Mouse (Mus musculus): ENCODE measurements around the gene Ndst2. TPM values are rescaled to one million over a fixed set of nuclear protein-coding genes. Genes with fewer than 3 reads are reported as not detected.

Ndst2 gene
- 32.4 and 35.6 TPM in 2 replicates for polyA plus RNA-seq (2014; fragmentation: Nextera tagmentation; extraction: Ambion mirVana)

DNA sequence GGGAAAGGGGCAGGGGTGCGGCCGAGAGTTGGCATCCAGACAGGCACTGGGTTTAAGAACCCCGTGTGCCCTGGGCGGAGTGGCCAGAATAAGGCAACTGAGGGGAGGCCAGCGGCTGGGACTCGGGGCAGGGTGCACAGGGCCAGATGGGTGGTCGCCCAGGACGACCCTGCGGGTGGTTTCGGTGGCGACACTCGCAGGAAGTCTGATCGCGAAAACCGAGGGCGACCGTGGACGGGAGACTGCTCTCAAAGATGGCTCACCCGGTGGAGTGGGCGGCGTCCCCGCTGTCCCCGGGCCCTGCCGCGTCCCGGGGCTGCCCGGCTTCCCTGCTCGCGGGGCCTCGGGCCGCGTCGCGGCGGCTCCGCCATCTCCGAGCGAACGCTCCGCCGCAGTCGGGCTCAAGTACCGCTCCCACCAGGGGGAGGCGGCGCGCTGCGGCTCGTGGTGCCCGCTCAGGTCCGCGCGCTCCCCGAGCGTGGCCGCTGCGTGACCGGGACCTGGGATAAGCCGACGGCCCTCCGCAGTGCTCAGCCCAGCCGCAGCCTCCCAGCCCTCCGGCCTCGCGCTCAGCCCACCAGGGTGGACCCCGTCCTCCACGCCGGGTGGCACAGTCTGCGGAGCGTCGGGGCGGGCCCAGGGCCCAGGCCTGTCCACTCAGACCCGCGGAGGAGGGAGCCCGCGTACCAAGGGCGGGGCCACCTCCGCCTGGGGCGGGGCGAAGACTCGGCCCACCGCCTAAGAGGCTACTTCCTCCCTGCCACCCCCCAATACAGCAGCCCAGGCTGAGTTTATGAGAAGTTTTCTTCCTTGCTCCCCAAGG, at the start of gene Ndst2:
Gene Ndst2, minus strand, starts transcription at position 611 of the 823 bp plus-strand sequence.
- TF ChIP-seq CTCF (IDR thresholded peaks at IDR 0.05; ENCODE audit: low read depth) = no peak
- under 1% methylated on average over 76 of the region's 81 CpGs for WGBS
- Histone ChIP-seq H3K4me2 (peak within 1 kb of the TSS; percentile 65), H3K27me3 (ENCODE audit: insufficient read depth, low read length) (no peaks in the 10 kb centered on the region), H3K4me3 (ENCODE audit: low read depth, low read length) (peak within 1 kb of the TSS; percentile 85), H3K9me3 (ENCODE audit: low read depth, low read length) (no peaks in the 10 kb centered on the region), H3K9ac (peak within 1 kb of the TSS; percentile 88), H3K27ac (ENCODE audit: low read depth) (peak within 1 kb of the TSS; percentile 89), H3K36me3 (ENCODE audit: insufficient read depth) (peaks cover 69% of the 10 kb centered on the region), H3K4me1 (ENCODE audit: insufficient read depth) (peaks cover 4% of the 10 kb centered on the region; the same call in 1 of the 2 replicates)
- ATAC-seq (ENCODE audit: insufficient read depth) (peak; percentile 99), DNase-seq (peak; percentile 97)

DNA sequence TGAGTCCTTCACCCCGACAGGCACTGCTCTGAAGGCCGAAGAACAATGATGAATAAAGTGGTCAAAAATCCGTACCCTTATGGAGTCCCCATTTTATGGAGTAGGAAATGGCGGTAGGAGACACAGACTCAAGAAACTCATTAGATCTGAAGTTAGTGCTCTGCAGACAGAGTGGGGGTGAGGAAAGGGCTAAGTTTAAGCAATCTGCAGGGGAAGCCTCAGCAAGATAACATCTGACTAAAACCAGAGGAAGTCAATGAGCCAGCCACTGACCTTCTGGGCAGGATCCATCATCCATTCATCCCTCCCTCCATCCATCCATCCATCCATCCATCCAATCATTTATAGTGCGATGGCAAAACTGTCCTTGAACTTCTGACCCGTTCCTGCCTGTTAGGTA, 49.2 kb upstream of the Ndst2 start:
- Histone ChIP-seq H3K4me2 (no peak overlapping the region), H3K4me3 (ENCODE audit: low read depth, low read length) (no peak overlapping the region), H3K27ac (ENCODE audit: low read depth) (no peak overlapping the region), H3K9me3 (ENCODE audit: low read depth, low read length) (no peaks in the 10 kb centered on the region), H3K4me1 (ENCODE audit: insufficient read depth) (no peaks in the 10 kb centered on the region), H3K27me3 (ENCODE audit: insufficient read depth, low read length) (no peaks in the 10 kb centered on the region), H3K36me3 (ENCODE audit: insufficient read depth) (peaks cover 61% of the 10 kb centered on the region), H3K9ac (no peak overlapping the region)
- WGBS = 91% methylated on average over 6 of the region's 6 CpGs
- DNase-seq (no peak), ATAC-seq (ENCODE audit: insufficient read depth) (no peak)
- TF ChIP-seq CTCF (IDR thresholded peaks at IDR 0.05; ENCODE audit: low read depth) = no peak

DNA sequence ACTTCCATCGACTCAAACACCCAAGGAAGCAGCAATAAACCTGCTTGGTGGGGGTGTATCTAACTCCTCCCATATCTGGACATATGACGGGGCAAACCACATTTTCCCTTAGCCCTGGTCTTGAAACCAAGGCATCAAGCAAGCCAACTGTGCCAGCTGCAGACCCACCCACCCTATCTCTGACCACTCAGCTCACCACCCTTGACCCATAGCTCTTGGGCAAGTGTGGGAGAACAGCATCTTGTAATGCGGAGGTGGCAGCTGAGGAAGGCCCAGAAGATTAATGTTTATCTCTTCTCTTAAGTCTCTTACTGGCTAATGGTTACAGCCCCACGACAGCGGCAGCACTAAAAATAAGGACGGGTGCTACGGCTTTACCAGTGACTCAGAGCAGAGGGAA, 48.5 kb upstream of the Ndst2 start:
- 83% methylated on average over 7 of the region's 7 CpGs for WGBS
- no peaks in the 10 kb centered on the region for H3K9me3 ChIP-seq (ENCODE audit: low read depth, low read length)
- ATAC-seq (ENCODE audit: insufficient read depth) (no peak), DNase-seq (no peak)
- H3K4me2 ChIP-seq = no peak overlapping the region
- no peak for TF ChIP-seq CTCF (IDR thresholded peaks at IDR 0.05; ENCODE audit: low read depth)
- H3K9ac ChIP-seq = no peak overlapping the region
- peaks cover 62% of the 10 kb centered on the region for H3K36me3 ChIP-seq (ENCODE audit: insufficient read depth)
- H3K4me1 ChIP-seq (ENCODE audit: insufficient read depth) = no peaks in the 10 kb centered on the region
- H3K4me3 ChIP-seq (ENCODE audit: low read depth, low read length) = no peak overlapping the region
- no peaks in the 10 kb centered on the region for H3K27me3 ChIP-seq (ENCODE audit: insufficient read depth, low read length)
- no peak overlapping the region for H3K27ac ChIP-seq (ENCODE audit: low read depth)

DNA sequence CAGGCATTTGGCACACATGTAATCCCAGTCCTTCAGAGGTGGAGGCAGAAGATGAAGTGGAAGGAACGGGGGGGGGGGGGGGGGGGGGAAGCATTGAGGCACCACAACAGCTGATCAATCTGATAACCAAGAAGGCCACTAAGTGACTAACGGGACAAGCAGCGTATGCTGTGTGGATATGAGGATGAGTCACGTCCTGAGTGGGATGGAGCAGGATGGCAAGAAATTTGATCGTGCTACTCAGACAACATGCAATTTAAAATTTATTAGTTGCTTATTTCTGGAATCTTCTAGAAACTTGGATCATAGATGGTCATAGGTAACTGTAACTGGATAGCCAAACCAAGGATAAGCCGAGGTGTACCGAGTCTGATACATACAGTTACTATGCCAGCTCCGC, 45.9 kb upstream of the Ndst2 start:
- H3K4me1 ChIP-seq (ENCODE audit: insufficient read depth) = no peaks in the 10 kb centered on the region
- DNase-seq = no peak
- H3K9ac ChIP-seq = no peak overlapping the region
- no peak overlapping the region for H3K4me3 ChIP-seq (ENCODE audit: low read depth, low read length)
- H3K4me2 ChIP-seq = no peak overlapping the region
- no peak for ATAC-seq (ENCODE audit: insufficient read depth)
- 86% methylated on average over 8 of the region's 8 CpGs for WGBS
- H3K27ac ChIP-seq (ENCODE audit: low read depth) = no peak overlapping the region
- TF ChIP-seq CTCF (IDR thresholded peaks at IDR 0.05; ENCODE audit: low read depth) = no peak
- H3K36me3 ChIP-seq (ENCODE audit: insufficient read depth) = peaks cover 61% of the 10 kb centered on the region
- no peaks in the 10 kb centered on the region for H3K9me3 ChIP-seq (ENCODE audit: low read depth, low read length)
- H3K27me3 ChIP-seq (ENCODE audit: insufficient read depth, low read length) = no peaks in the 10 kb centered on the region

DNA sequence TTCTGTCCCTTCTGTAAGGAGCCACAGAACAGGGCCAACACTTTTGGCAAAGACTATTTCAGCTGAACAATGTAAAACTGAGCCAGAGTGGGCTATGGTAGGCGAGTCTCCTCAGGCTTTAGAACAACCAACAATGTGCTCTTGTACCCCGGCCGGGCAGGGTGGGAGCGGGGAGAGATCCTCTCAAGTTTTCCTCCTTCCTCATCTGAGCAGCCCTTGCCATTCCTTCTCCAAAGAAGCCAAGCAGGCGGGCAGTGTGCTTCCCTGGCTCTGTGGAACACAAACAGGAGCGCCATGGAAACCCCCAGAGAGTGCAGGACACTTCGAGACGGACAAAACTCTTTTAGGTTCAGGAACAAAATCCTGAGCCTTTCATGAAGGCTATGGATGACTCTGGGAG, 44.1 kb upstream of the Ndst2 start:
- no peak for TF ChIP-seq CTCF (IDR thresholded peaks at IDR 0.05; ENCODE audit: low read depth)
- no peak overlapping the region for H3K4me3 ChIP-seq (ENCODE audit: low read depth, low read length)
- no peak overlapping the region for H3K27ac ChIP-seq (ENCODE audit: low read depth)
- 88% methylated on average over 8 of the region's 8 CpGs for WGBS
- H3K4me1 ChIP-seq (ENCODE audit: insufficient read depth) = no peaks in the 10 kb centered on the region
- peaks cover 47% of the 10 kb centered on the region for H3K36me3 ChIP-seq (ENCODE audit: insufficient read depth)
- ATAC-seq (ENCODE audit: insufficient read depth) (no peak), DNase-seq (no peak)
- H3K27me3 ChIP-seq (ENCODE audit: insufficient read depth, low read length) = no peaks in the 10 kb centered on the region
- no peaks in the 10 kb centered on the region for H3K9me3 ChIP-seq (ENCODE audit: low read depth, low read length)
- H3K4me2 ChIP-seq = no peak overlapping the region
- H3K9ac ChIP-seq = no peak overlapping the region

DNA sequence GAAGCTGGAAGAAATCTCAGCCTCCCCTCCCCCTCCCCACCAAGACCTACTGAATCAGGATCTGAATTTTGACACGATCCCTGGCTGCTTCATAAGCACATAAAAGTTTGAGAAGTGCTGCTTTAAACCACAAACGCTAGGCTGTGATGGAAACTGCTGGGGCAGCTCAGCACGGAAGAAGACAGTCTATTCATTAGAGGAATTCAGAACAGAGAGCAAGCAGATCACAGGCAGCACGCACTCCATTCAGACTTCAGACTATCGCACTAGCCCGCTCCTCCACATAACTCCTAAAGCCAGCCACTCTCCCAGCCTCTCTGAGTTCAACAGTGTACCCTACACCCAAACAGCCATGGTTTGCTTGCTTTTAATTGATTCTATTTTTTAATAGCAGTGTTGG, 41.3 kb upstream of the Ndst2 start:
- Histone ChIP-seq H3K4me1 (ENCODE audit: insufficient read depth) (no peaks in the 10 kb centered on the region), H3K36me3 (ENCODE audit: insufficient read depth) (peaks cover 32% of the 10 kb centered on the region), H3K4me2 (no peak overlapping the region), H3K27ac (ENCODE audit: low read depth) (no peak overlapping the region), H3K27me3 (ENCODE audit: insufficient read depth, low read length) (no peaks in the 10 kb centered on the region), H3K9me3 (ENCODE audit: low read depth, low read length) (no peaks in the 10 kb centered on the region), H3K4me3 (ENCODE audit: low read depth, low read length) (no peak overlapping the region), H3K9ac (no peak overlapping the region)
- no peak for TF ChIP-seq CTCF (IDR thresholded peaks at IDR 0.05; ENCODE audit: low read depth)
- WGBS = 38% methylated on average over 6 of the region's 6 CpGs
- peak; percentile 29 for DNase-seq
- no peak for ATAC-seq (ENCODE audit: insufficient read depth)

DNA sequence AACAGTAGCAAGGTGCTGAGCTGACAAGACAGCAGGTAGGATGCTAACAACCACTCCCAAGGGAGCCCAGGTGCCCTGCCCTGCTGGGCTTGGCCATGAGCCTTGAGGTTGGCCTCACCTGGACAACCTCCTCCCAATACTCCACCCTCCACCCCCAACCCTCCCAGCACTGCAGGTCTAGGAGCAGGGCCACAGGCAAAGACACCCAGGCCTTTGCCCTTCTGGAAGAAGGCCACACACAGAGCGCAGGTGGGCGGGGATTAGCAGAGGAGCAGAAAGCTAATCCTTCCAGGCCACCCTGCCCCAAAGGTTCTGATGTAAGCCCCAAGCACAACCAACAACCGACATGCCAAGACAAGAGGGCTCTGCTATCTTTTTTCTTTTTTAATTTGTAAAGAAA, 39.0 kb upstream of the Ndst2 start:
- Histone ChIP-seq H3K4me1 (ENCODE audit: insufficient read depth) (no peaks in the 10 kb centered on the region), H3K36me3 (ENCODE audit: insufficient read depth) (peaks cover 40% of the 10 kb centered on the region), H3K27ac (ENCODE audit: low read depth) (no peak overlapping the region), H3K9ac (no peak overlapping the region), H3K9me3 (ENCODE audit: low read depth, low read length) (no peaks in the 10 kb centered on the region), H3K27me3 (ENCODE audit: insufficient read depth, low read length) (no peaks in the 10 kb centered on the region), H3K4me2 (no peak overlapping the region), H3K4me3 (ENCODE audit: low read depth, low read length) (no peak overlapping the region)
- TF ChIP-seq CTCF (IDR thresholded peaks at IDR 0.05; ENCODE audit: low read depth) = no peak
- WGBS = 59% methylated on average over 3 of the region's 3 CpGs
- no peak for ATAC-seq (ENCODE audit: insufficient read depth)
- no peak for DNase-seq
